Mouse (Mus musculus) CH12.LX (cell line): ENCODE measurements around the gene Psme4. TPM values are rescaled to one million over a fixed set of nuclear protein-coding genes. Genes with fewer than 3 reads are reported as not detected.

Experiments used
- DNase-seq: peaks from one replicate; pipeline ENCODE4 v3.0.0-alpha.2; 2013; ENCODE audit errors: extremely low read depth
- H3K27ac ChIP-seq: 2 replicates; pipeline ENCODE4 v1.5.1; 2012; ENCODE audit warnings: low read depth, mild to moderate bottlenecking, control low read depth, moderate library complexity; ENCODE audit not compliant: insufficient read depth
- H3K27me3 ChIP-seq: replicated peaks from 2 replicates; pipeline ENCODE3; 2012; ENCODE audit warnings: inconsistent platforms
- H3K36me3 ChIP-seq, 2 experiments: replicated peaks in 1 of 2; 2 replicates each; pipeline versions ENCODE3 to v1.6.1; 2012; ENCODE audit warnings: inconsistent platforms in 1 of 2, low read length in 1 of 2, mild to moderate bottlenecking in 1 of 2, mixed read lengths in 1 of 2, moderate library complexity in 1 of 2; ENCODE audit not compliant: control insufficient read depth in 1 of 2, insufficient read depth in 1 of 2
- H3K4me1 ChIP-seq, 2 experiments: 2 replicates each; pipeline ENCODE4 v1.6.1; 2012; ENCODE audit warnings: inconsistent platforms in 1 of 2, moderate library complexity in 1 of 2; ENCODE audit not compliant: insufficient read depth in 2 of 2, control insufficient read depth in 1 of 2
- H3K4me2 ChIP-seq: 2 replicates; pipeline ENCODE4 v1.6.1; 2012; ENCODE audit warnings: low read depth, mild to moderate bottlenecking, control low read depth; ENCODE audit not compliant: poor library complexity, insufficient read depth, severe bottlenecking
- H3K4me3 ChIP-seq, 3 experiments: fragments of 150-350 bp in 1 of 3; sonication (generic) in 1 of 3; replicated peaks in 1 of 3; 2 replicates each; pipeline versions ENCODE3 to v1.5.1; 2011 to 2012; ENCODE audit warnings: low read depth in 2 of 3, low read length in 2 of 3, mild to moderate bottlenecking in 2 of 3, moderate library complexity in 2 of 3, control low read depth in 1 of 3, improper control_type of control experiment in 1 of 3, inconsistent platforms in 1 of 3, mixed read lengths in 1 of 3; ENCODE audit not compliant: poor library complexity in 1 of 3
- H3K79me2 ChIP-seq: replicated peaks from 2 replicates; pipeline ENCODE4 v1.6.1; 2012; ENCODE audit warnings: mild to moderate bottlenecking, moderate library complexity; ENCODE audit not compliant: control insufficient read depth, poor library complexity, insufficient read depth, severe bottlenecking; ENCODE audit errors: extremely low read depth
- H3K9ac ChIP-seq: 2 replicates; pipeline ENCODE4 v1.6.1; 2012; ENCODE audit warnings: low read depth, mild to moderate bottlenecking, control low read depth, moderate library complexity; ENCODE audit not compliant: insufficient read depth
- H3K9me3 ChIP-seq: replicated peaks from 2 replicates; pipeline ENCODE3; 2012; ENCODE audit warnings: low read length, inconsistent platforms, mixed read lengths
- BHLHE40 ChIP-seq: IDR thresholded peaks from 2 replicates; pipeline ENCODE4 v1.6.1; 2011; ENCODE audit warnings: mild to moderate bottlenecking, low read depth, low read length, improper control_type of control experiment
- CHD1 ChIP-seq: IDR thresholded peaks from 2 replicates; pipeline ENCODE4 v1.6.1; 2012; ENCODE audit warnings: low read depth, low read length, improper control_type of control experiment, inconsistent platforms
- CTCF ChIP-seq, 2 experiments: IDR thresholded peaks in 1 of 2; conservative IDR thresholded peaks in 1 of 2; 2 replicates each; pipeline ENCODE4 v1.5.1; 2011 to 2012; ENCODE audit warnings: low read depth in 2 of 2, low read length in 2 of 2, improper control_type of control experiment in 1 of 2, inconsistent platforms in 1 of 2, mild to moderate bottlenecking in 1 of 2, moderate library complexity in 1 of 2
- ELF1 ChIP-seq: IDR thresholded peaks from 2 replicates; pipeline ENCODE4 v1.6.1; 2014; ENCODE audit warnings: low read depth, mild to moderate bottlenecking, inconsistent platforms, low read length, improper control_type of control experiment
- GABPA ChIP-seq: IDR thresholded peaks from 2 replicates; pipeline ENCODE4 v1.6.1; 2012; ENCODE audit warnings: low read depth, low read length, improper control_type of control experiment, inconsistent platforms; ENCODE audit not compliant: insufficient replicate concordance
- KAT2A ChIP-seq: IDR thresholded peaks from 2 replicates; pipeline ENCODE4 v1.6.1; 2012; ENCODE audit warnings: low read length, improper control_type of control experiment, inconsistent platforms; ENCODE audit not compliant: insufficient replicate concordance
- MAZ ChIP-seq: IDR thresholded peaks from 2 replicates; pipeline ENCODE4 v1.6.1; 2012; ENCODE audit warnings: low read depth, mild to moderate bottlenecking, inconsistent platforms, low read length, improper control_type of control experiment, moderate library complexity
- MXI1 ChIP-seq: IDR thresholded peaks from 2 replicates; pipeline ENCODE4 v1.6.1; 2011; ENCODE audit warnings: mild to moderate bottlenecking, low read depth, low read length, improper control_type of control experiment
- MYC ChIP-seq: IDR thresholded peaks from 2 replicates; pipeline ENCODE4 v1.6.1; 2011; ENCODE audit warnings: low read depth, mild to moderate bottlenecking, improper control_type of control experiment, low read length
- PAX5 ChIP-seq: IDR thresholded peaks from 2 replicates; pipeline ENCODE4 v1.6.1; 2012; ENCODE audit warnings: low read length, inconsistent platforms, mixed read lengths
- RCOR1 ChIP-seq: conservative IDR thresholded peaks from 2 replicates; pipeline ENCODE4 v1.6.1; 2012; ENCODE audit warnings: low read depth, mild to moderate bottlenecking, inconsistent platforms, low read length, improper control_type of control experiment
- TCF12 ChIP-seq: IDR thresholded peaks from 2 replicates; pipeline ENCODE4 v1.6.1; 2014; ENCODE audit warnings: low read depth, mild to moderate bottlenecking, inconsistent platforms, low read length, improper control_type of control experiment
- USF1 ChIP-seq: IDR thresholded peaks from 2 replicates; pipeline ENCODE4 v1.6.1; 2014; ENCODE audit warnings: low read depth, mild to moderate bottlenecking, inconsistent platforms, low read length, improper control_type of control experiment
- ZKSCAN1 ChIP-seq: IDR thresholded peaks from 2 replicates; pipeline ENCODE4 v1.6.1; 2012; ENCODE audit warnings: low read depth, inconsistent platforms, low read length, improper control_type of control experiment, borderline replicate concordance
- ZNF384 ChIP-seq: IDR thresholded peaks from 2 replicates; pipeline ENCODE4 v1.6.1; 2012; ENCODE audit warnings: low read depth, low read length, improper control_type of control experiment, inconsistent platforms
- dilution Hi-C: fragments of 300-500 bp; cut with MboI; formaldehyde crosslinking; loops from 2 replicates; pipeline ENCODE4 v1.14.3; 2020; ENCODE audit warnings: low sequenced_read_pairs; ENCODE audit not compliant: extremely low pct_unique_long_range_greater_than_20kb, extremely low pct_ligation_motif_present
- in situ Hi-C: fragments of 300-500 bp; cut with MboI; formaldehyde crosslinking; loops from 3 replicates; pipeline ENCODE4 v1.14.3; 2019; ENCODE audit warnings: low sequenced_read_pairs, low pct_ligation_motif_present, low pct_unique_long_range_greater_than_20kb, mixed read lengths
- polyA plus RNA-seq: library from polyadenylated mRNA; unstranded; fragments of >175 nt; gene quantifications from 2 replicates; pipeline ENCODE4 v1.2.1, GENCODE M21; 2012; ENCODE audit warnings: low read depth; ENCODE audit not compliant: insufficient read length
- total RNA-seq, 2 experiments: library from RNA; depleted of rRNA; stranded (reverse); fragments of 300-350 nt in 1 of 2; fragments of >200 nt in 1 of 2; gene quantifications; 2 replicates each; pipeline ENCODE4 v1.2.3; 2012 to 2014

Gene Psme4
- total and polyA plus RNA-seq, 3 experiments: 30.7 to 43.8 (median 43.1) TPM

- no peak overlapping the region for H3K4me3 ChIP-seq
- H3K79me2 ChIP-seq: no peaks in the 10 kb centered on the region
- H3K4me2 ChIP-seq: no peak overlapping the region
- H3K9ac ChIP-seq: no peak overlapping the region
- peaks cover 5 to 25% of the 10 kb centered on the region in 2 experiments for H3K36me3 ChIP-seq
- dilution Hi-C loops (no loop called here), in situ Hi-C loops (no loop called here)
- no peak for TF ChIP-seq KAT2A
- no peak for TF ChIP-seq USF1
- TF ChIP-seq ELF1: no peak
- no peak for TF ChIP-seq MXI1
- no peak for TF ChIP-seq GABPA
- no peak for TF ChIP-seq ZKSCAN1
- no peak for TF ChIP-seq RCOR1
- TF ChIP-seq CHD1: no peak
- TF ChIP-seq PAX5: no peak
- TF ChIP-seq TCF12: no peak
- no peak for TF ChIP-seq CTCF (conservative IDR thresholded peaks at IDR 0.05 in 1 of 2, IDR thresholded peaks at IDR 0.05 in 1 of 2; ENCODE audit: low read depth in 2 of 2, low read length in 2 of 2)
- H3K27me3 ChIP-seq: no peaks in the 10 kb centered on the region
- no peak overlapping the region for H3K27ac ChIP-seq
- H3K4me1 ChIP-seq: peaks cover 0 to 8% of the 10 kb centered on the region in 2 experiments; a peak in 2 of 4 replicates
- DNase-seq: no peak
- no peaks in the 10 kb centered on the region for H3K9me3 ChIP-seq
Measured at GRCm38 (mm10) chr11:30802421-30802820, 30.9 kb downstream of the Psme4 start.

- in situ Hi-C loops: no loop called here
- no peak for TF ChIP-seq MYC
- TF ChIP-seq ELF1: no peak
- TF ChIP-seq ZNF384: no peak
- TF ChIP-seq BHLHE40: no peak
- no peak for TF ChIP-seq MAZ
- TF ChIP-seq, all 38 proteins: peak for 0
- peaks cover 21 to 53% of the 10 kb centered on the region in 2 experiments for H3K36me3 ChIP-seq
Measured at GRCm38 (mm10) chr11:30821116-30821515, 49.6 kb downstream of the Psme4 start.

More at GRCm38 (mm10) chr11:30821116-30821515, 49.6 kb downstream of the Psme4 start:
- H3K4me2 ChIP-seq: no peak overlapping the region
- H3K27ac ChIP-seq: no peak overlapping the region
- H3K9me3 ChIP-seq: no peaks in the 10 kb centered on the region
- H3K9ac ChIP-seq: no peak overlapping the region
- H3K4me1 ChIP-seq: no peaks in the 10 kb centered on the region
- no peak overlapping the region for H3K4me3 ChIP-seq
- no peaks in the 10 kb centered on the region for H3K27me3 ChIP-seq
- H3K79me2 ChIP-seq: no peaks in the 10 kb centered on the region
- dilution Hi-C loops: no loop called here
- no peak for DNase-seq
